Mouse (Mus musculus) 3134 (cell line): ENCODE measurements around the gene Eif2b5.

Experiments
- DNase-seq: peaks from one replicate; pipeline ENCODE4 v3.0.0-alpha.2; 2011; ENCODE audit warnings: low spot score; ENCODE audit not compliant: insufficient read length; ENCODE audit errors: extremely low read depth

The Eif2b5 gene

GRCm38 (mm10) chr16:20536081-20536665 is 37.6 kb downstream of the Eif2b5 start:
- no peak for DNase-seq

- peak; percentile 73 for DNase-seq
Measured at GRCm38 (mm10) chr16:20537071-20537471, 38.5 kb downstream of the Eif2b5 start.

GRCm38 (mm10) chr16:20537601-20538320 is 39.1 kb downstream of the Eif2b5 start:
- no peak for DNase-seq

- DNase-seq: no peak
Measured at GRCm38 (mm10) chr16:20539649-20540048, 41.0 kb downstream of the Eif2b5 start.

- DNase-seq: no peak
Measured at GRCm38 (mm10) chr16:20540438-20540837, 41.8 kb downstream of the Eif2b5 start.

- DNase-seq: no peak
Measured at GRCm38 (mm10) chr16:20545696-20546095, 47.1 kb downstream of the Eif2b5 start.

- no peak for DNase-seq
Measured at GRCm38 (mm10) chr16:20547423-20547822, 48.8 kb downstream of the Eif2b5 start.

GRCm38 (mm10) chr16:20548096-20548948 is 49.7 kb downstream of the Eif2b5 start, which contains the start of gene Abcf3:
Gene Abcf3, plus strand, starts transcription at chr16:20548577.
- DNase-seq: peak; percentile 100

GRCm38 (mm10) chr16:20549161-20549560 is 50.5 kb downstream of the Eif2b5 start:
- DNase-seq: no peak

GRCm38 (mm10) chr16:20551691-20552090 is 53.1 kb downstream of the Eif2b5 start:
- DNase-seq: no peak

GRCm38 (mm10) chr16:20552594-20552993 is 54.0 kb downstream of the Eif2b5 start:
- DNase-seq: no peak

- DNase-seq: no peak
Measured at GRCm38 (mm10) chr16:20555000-20555399, 56.4 kb downstream of the Eif2b5 start.

- DNase-seq: no peak
Measured at GRCm38 (mm10) chr16:20557381-20557780, 58.8 kb downstream of the Eif2b5 start.
